Mouse (Mus musculus): ENCODE measurements around the gene Mog.
A peak's percentile ranks its signal among the peaks of the same experiment; 100 is the strongest.

The Mog gene

DNA sequence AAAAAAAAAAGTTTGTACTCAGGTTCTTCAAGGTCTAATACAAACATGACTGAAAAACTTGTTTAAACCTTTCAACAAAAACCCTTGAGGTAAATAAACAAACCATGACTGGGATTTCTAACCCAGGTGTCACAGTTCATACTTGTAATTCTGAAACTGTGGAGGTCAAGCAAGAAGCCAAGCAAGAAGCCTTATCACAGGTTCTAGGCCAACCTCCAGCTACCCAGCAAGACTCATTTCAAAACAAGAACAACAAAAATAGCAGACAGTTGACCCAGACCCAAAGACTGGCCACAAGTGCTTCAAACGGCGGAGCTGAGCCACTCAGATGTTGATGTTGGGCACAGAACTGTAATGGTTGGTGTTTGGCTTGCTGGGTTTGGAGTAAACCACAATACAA lies 28.7 kb downstream of the Mog start:
- DNase-seq (ENCODE audit: low read depth, low spot score), result peak; percentile 86

DNA sequence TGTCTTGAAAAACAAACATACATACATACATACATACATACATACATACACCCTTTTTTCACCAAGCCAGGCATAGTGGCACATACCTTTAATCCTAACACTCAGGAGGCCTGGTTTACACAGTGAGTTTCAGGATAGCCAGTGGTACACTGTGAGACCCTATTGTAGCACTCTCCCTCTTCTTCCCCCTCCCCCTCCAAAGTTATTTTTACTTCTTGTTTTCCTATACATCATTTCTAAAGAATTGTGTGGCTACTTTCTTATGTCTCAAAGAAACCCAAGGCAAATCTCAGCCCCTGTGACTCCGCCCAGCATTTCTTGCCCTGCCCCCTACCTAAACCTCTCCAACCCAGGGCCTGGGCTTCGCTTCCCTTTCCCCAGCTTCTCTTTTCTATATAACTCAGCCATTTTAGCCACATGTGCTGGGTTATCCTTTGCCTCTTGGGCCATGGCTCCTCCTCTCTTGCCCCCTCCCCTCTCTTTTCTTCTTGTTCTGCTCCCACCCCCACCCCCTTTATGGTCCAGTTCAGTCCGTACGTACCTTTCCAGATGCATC lies 29.4 kb downstream of the Mog start:
- peak; percentile 90 for DNase-seq (ENCODE audit: low read depth, low spot score)

DNA sequence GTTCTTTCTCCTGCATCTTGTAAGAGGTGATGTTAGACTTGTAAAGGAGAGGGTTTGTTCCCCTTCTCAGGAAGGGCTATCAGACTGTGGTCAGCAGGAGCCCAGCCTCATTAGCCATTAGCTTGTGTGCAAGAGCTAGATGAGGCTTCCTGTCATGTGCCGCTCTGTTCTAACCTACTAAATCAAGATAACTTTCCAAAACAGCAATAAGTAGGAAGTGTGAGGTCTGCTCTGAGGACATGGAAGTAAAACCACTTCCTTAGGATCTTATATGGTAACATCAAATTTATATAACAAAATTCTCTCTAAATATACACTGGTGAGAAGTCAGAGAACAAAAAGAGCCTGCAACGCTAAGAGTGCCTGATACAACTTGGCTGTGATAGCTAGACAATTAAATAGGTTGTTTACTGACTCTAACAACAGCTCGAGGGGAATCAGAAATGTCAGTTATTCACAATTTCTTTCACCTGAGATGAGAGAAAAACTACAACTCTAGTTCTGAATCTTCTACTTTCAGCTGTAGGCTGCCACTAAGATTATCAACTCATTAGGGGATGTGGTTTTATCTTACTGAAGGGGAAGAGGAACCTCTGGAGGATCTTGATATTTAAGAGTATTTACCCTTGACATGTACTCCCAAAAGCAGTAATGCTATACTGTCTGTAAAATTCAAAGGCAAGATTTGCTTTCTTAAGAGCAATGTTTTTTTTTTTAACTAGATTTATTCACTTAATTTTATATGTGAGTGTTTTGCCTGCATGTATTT lies 30.7 kb downstream of the Mog start:
- DNase-seq (ENCODE audit: low read depth, low spot score), result peak; percentile 54

DNA sequence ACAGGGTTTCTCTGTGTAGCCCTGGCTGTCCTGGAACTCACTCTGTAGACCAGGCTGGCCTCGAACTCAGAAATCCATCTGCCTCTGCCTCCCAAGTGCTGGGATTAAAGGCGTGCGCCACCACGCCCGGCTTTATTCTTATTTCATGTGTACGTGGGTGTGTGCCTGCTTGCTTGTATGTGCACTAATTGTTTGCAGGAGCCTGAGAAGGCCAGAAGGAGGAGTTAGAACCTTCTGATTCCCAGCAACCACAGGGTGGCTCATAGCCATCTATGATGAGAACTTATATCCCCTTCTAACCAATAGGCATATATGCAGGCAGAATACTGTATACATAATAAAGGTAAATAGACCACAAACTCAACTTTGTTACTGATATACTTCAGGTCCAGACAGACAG lies 32.6 kb downstream of the Mog start:
- DNase-seq (ENCODE audit: low read depth, low spot score), result peak; percentile 29

GRCm38 (mm10) chr17:36989437-36989836 lies 33.8 kb downstream of the Mog start, which contains the start of gene H2-M5:
TSS of gene H2-M5 (minus strand) at chr17:36989537.
- no peak for DNase-seq (ENCODE audit: low read depth, low spot score)

- DNase-seq (ENCODE audit: low read depth, low spot score), result no peak
Measured at GRCm38 (mm10) chr17:36988475-36988874, 34.7 kb downstream of the Mog start.

DNA sequence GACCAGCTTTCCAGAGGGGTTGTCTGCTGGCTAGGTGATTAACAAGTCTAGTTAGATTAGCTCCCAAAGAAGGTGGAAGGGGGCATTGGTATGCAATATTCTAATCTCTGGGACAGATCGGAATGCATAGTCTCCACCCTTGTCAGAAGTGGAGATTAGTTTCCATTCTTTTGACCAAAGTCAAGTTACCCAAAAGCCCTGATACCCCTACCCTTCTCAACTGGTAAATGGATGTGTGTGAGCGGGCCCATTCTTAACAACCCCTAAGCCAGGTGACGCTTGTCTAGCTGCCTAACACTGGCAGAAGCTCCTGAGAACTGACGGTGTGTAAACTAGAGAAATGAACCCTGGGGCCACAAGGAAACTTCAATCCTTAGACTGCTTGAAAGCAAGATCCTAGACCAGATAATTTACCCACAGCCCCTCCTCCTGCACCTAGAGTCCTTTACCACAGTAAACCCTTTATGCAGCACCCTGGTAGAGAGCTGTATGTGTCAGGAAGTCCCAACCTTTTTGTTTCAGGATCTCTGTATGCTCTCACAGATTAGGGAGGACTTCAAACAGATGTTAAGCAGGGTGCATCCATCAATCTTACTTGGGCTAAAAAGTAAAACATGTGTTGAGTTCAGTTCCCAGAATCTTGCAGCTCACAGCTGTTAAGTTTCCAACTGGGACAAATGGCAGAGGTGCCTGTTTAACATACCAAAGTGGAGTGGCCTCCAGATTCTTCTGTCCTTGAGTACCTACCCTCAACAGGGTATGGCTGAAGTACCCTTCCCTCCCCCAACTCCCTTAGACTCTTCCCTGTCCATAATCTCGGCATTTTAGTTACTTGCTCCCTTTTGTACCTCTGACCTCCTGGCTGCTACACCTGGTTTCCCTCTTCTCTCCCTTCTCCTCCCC lies 40.7 kb downstream of the Mog start:
- no peak for DNase-seq (ENCODE audit: low read depth, low spot score)

DNA sequence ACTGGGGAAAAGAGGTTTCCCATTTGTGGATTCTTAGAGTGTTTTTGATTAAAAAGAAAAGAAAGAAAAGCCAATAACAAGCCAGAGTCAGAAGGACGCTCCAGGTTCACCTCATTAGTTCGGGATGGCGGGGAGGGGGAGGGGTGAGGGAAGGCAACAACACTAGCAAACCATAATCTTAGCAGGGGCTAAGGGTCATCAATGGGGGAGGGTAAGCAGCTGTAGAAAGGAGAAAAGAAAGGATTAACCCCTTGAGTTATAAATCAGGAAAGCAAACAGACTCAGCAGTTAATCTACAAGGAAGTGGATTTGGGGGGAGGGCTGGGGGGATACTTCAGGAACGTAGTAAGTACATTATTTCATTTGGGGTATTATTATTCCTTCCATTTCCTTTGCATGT lies 41.4 kb downstream of the Mog start:
- no peak for DNase-seq (ENCODE audit: low read depth, low spot score)

DNA sequence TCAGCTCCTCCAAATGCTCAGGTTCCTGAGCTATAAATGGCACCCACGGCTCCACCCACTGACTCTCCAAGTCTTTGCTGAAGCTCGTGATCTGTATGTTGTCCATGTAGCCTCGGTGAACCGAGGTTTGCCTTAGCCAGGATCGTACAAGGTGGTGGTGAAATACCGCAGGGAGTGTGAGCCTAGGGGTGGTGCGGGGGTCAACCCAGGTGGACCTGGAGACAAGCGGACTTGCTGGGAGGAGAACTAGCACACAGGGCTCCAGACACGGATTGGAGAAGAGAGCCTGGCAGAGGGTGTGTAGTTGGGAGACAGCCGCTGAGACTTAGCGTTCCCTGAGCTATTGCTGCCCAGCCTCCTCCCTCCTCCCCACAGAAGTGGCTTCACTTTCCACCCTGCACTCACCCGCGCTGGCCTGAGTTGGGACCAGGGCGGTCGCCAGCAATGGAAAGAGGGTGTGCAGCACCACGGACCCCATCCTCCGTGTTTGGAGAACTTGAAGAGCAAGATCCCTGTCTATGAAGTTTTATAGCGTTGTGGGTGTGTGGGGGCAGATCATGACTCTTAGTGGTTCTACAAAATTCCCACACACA lies 41.9 kb downstream of the Mog start, which contains the start of gene 2410137M14Rik:
TSS of gene 2410137M14Rik (minus strand) at position 17 of the 593 bp plus-strand sequence.
- no peak for DNase-seq (ENCODE audit: low read depth, low spot score)

DNA sequence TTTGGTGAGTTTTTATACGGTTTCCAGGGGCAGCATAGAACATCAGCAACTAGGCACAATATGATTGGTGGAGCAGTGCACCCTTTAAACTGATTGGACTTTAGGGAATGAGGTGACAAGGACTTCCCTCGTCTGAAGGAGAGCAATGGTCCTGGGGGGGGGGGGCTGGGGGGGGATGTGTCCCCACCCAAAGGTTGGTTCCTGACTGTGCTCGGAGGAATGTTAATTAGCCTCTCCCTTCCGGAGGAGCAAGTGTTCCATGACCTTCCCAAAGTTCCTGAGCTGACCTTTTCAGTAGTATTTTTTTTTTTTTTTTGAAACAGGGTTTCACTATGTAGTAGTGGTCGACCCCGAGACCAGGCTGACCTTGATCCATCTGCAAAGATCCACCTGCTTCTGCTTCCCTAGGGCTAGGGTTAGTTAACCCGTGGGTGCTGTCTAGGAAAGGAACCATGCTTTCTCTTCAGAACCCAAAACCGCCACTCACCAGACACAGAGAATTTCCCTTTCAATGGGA lies 49.9 kb downstream of the Mog start:
- no peak for DNase-seq (ENCODE audit: low read depth, low spot score)

DNA sequence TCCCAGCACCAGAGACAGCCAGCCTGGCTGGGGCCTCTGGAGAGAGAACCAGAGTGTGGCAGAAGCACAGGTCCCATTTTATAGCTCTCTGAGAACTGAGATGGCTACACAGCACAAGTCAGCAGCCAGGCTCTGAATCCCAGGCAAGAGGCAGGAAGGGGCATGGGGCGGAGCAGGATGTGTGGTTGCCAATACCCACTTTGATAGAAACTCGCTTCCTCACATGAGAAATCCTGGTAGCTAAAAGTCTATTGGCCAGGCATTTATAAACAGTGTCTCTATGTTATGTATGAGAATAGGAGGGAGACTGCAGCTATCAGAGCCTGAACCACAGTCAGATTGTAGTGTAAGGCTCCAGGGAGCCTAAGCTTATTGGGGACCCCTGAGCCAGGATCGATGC lies 50.4 kb downstream of the Mog start:
- DNase-seq (ENCODE audit: low read depth, low spot score), result no peak

DNA sequence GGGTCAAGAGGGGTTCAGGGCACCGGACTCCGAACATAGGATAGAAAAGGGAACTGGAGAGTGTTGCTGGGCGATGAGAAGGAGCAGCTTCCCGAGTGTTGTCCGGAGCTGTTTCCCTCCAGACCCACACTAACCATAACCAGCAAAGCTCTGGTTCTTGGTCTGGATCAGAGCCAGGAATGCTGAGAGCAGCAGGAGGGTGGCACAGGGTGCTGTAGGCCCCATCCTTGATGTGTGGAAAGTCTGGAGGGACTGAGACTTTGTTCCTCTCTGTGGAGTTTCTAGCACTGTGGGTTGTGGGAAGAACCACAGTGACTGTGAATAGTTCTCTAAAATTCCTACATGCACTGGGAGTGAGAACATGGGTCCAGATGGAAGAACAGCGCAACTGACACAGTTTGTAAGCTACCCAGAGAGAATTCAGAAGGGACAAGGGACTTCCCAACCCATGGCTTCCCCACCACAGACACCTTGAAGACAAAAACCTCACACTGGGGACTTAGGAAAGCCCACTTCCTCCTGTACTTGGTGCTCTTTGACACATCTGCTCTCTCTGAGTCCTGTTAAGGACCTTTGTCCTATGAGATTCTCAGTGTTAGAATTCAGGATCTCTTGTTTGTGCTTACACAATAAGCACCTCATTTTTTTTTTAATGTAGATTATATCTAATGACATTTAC lies 51.9 kb downstream of the Mog start:
- peak; percentile 22 for DNase-seq (ENCODE audit: low read depth, low spot score)

DNA sequence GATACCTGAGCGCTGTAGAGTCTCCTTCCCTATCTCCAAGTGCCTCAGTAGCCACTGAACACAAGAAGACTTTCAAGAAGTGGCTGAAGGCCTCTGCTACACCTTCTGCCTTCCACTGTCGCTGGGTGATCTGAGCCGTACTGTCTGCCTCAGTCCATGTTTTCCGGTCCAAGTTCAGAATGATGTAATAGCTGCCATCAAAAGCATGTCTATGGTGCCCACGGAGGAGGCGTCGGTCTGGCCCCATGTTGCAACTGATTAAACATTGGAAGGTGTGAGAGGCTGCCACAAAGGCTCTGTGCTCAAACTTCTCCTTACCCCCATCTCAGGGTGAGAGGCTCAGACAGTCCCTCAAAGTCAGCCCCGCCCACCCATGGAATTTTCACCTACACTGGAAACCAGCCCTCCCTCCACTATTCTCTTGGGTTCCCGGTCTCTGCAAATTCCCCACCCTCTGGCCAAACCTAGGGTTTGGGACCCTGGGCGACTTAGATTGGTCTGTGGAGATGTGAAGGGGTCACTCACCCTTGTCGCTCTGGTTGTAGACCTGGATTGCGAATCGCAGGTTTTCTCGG lies 52.8 kb downstream of the Mog start:
- no peak for DNase-seq (ENCODE audit: low read depth, low spot score)

DNA sequence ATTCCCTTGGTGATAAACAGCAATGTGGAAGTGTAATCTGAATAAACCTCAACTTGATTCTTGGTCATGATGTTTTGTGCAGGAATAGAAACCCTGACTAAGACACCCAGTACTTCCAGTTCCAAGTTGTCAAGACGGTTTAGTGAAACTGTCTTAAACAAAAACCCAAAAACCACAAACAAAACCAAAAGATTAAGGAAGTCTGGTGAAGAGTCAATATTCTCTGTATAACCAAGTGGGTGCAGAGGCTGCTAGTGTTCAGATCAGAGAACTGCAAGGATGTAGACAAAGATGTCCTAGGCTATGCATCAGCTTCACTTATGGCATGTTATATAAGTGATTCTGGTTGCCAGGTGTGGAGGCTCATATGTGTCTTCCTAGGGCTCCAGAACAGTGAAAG lies 56.3 kb downstream of the Mog start:
- peak; percentile 15 for DNase-seq (ENCODE audit: low read depth, low spot score)

- no peak for DNase-seq (ENCODE audit: low read depth, low spot score)
Measured at GRCm38 (mm10) chr17:36961125-36961524, 62.1 kb downstream of the Mog start.
